In genomic region chr16:84495438-84495837, GRCm38 (mm10) we compare ENCODE assay signal across 9 mouse cellular contexts. TPM values are rescaled to one million over a fixed set of nuclear protein-coding genes. Genes with fewer than 3 reads are reported as not detected.
DNase-seq lines count a peak whose midpoint lies in the region; ATAC-seq and TF ChIP-seq lines count a peak whose summit lies in the region.
"Had no signal": no experiment of that assay in that cellular context is flagged by ENCODE, and none has a peak within 500 bp of the region (broad histone marks: within the 10 kb centered on the region; RNA-seq: fewer than 3 reads in every experiment).

No protein-coding gene starts in this region.

- H3K9me3 ChIP-seq in forebrain, embryonic 12.5 days: no peaks in the 10 kb centered on the region
- H3K9me3 ChIP-seq in forebrain, embryonic 10.5 days: no peaks in the 10 kb centered on the region
- H3K9me3 ChIP-seq in stomach, embryonic 16.5 days (replicated peaks; ENCODE audit: control insufficient read depth, low read length): no peaks in the 10 kb centered on the region

- no peak overlapping the region for H3K4me2 ChIP-seq in forebrain, embryonic 12.5 days
- 0 out of 2 replicates have a peak overlapping the region, but pooled peaks have one; percentile 17 for H3K4me2 ChIP-seq in stomach, embryonic 16.5 days (ENCODE audit: low read depth, low read length)

- no peaks in the 10 kb centered on the region for H3K27me3 ChIP-seq in forebrain, embryonic 12.5 days
- H3K27me3 ChIP-seq in forebrain, embryonic 10.5 days (ENCODE audit: poor library complexity, severe bottlenecking): no peaks in the 10 kb centered on the region
- H3K27me3 ChIP-seq in stomach, embryonic 16.5 days (ENCODE audit: control insufficient read depth, insufficient read depth, low read length): no peaks in the 10 kb centered on the region

- H3K4me1 ChIP-seq in forebrain, embryonic 12.5 days: no peaks in the 10 kb centered on the region
- H3K4me1 ChIP-seq in forebrain, embryonic 10.5 days: no peaks in the 10 kb centered on the region
- no peaks in the 10 kb centered on the region for H3K4me1 ChIP-seq in stomach, embryonic 16.5 days (ENCODE audit: control insufficient read depth, insufficient read depth, low read length)

- ATAC-seq in forebrain, embryonic 12.5 days (ENCODE audit: low FRiP score): peak; percentile 51; the same call in 1 of the 2 replicates
- no peak for ATAC-seq in stomach, embryonic 16.5 days (ENCODE audit: insufficient read depth, low FRiP score)

- WGBS in forebrain, embryonic 12.5 days: 49% methylated on average over 2 of the region's 2 CpGs
- WGBS in forebrain, embryonic 10.5 days: 74% methylated on average over 2 of the region's 2 CpGs
- WGBS in stomach, embryonic 16.5 days: 28% methylated on average over 2 of the region's 2 CpGs

- H3K27ac ChIP-seq in forebrain, embryonic 12.5 days: no peak overlapping the region
- H3K27ac ChIP-seq in forebrain, embryonic 10.5 days: no peak overlapping the region
- H3K27ac ChIP-seq in layer of hippocampus, adult 2 months: peak overlapping the region; percentile 29; the same call in 1 of the 2 replicates
- no peak overlapping the region for H3K27ac ChIP-seq in stomach, embryonic 16.5 days (ENCODE audit: low read length)

- DNase-seq in forebrain, embryonic 10.5 days (ENCODE audit: extremely low spot score, low spot score): no peak
- peak; percentile 19 for DNase-seq in right cerebral cortex, adult 18-20 months
- DNase-seq in right cerebral cortex, postnatal 25 days: no peak
- peak; percentile 17 to 62 for DNase-seq in layer of hippocampus, adult 2 months (ENCODE audit: low spot score in 2 of 2)
- no peak for DNase-seq in urinary bladder, postnatal 25 days (ENCODE audit: low spot score)
- DNase-seq in thymus, postnatal 4 days: no peak

- H3K9ac ChIP-seq in forebrain, embryonic 12.5 days: no peak overlapping the region
- H3K9ac ChIP-seq in stomach, embryonic 16.5 days (ENCODE audit: low read length): no peak overlapping the region

- peak; percentile 87 for TF ChIP-seq CTCF in layer of hippocampus, adult 2 months (conservative IDR thresholded peaks at IDR 0.05)

- H3K4me3 ChIP-seq in forebrain, embryonic 12.5 days (replicated peaks): no peak overlapping the region
- H3K4me3 ChIP-seq in forebrain, embryonic 10.5 days: no peak overlapping the region
- peak overlapping the region; percentile 42 for H3K4me3 ChIP-seq in layer of hippocampus, adult 2 months
- H3K4me3 ChIP-seq in stomach, embryonic 16.5 days (replicated peaks; ENCODE audit: low read length): no peak overlapping the region

- H3K36me3 ChIP-seq in forebrain, embryonic 12.5 days (replicated peaks): no peaks in the 10 kb centered on the region
- no peaks in the 10 kb centered on the region for H3K36me3 ChIP-seq in forebrain, embryonic 10.5 days (replicated peaks)
- no peaks in the 10 kb centered on the region for H3K36me3 ChIP-seq in stomach, embryonic 16.5 days (ENCODE audit: control insufficient read depth, insufficient read depth, low read length)

RNA-seq across cellular contexts. Expression of gene A730009L09Rik, which starts 19.5 kb away (rescaled TPM):
- not detected in 2 replicates for polyA plus RNA-seq in forebrain, embryonic 12.5 days (2016; fragmentation: Nextera tagmentation; extraction: Ambion mirVana)
- not detected in 2 replicates for polyA plus RNA-seq in forebrain, embryonic 10.5 days (2016; fragmentation: Nextera tagmentation; extraction: Ambion mirVana)
- 1 to 10 TPM in 1 of 2 experiments, under 1 TPM in 1; 0.23 to 1.5 TPM for total RNA-seq in layer of hippocampus, adult 2 months (2021)
- polyA plus RNA-seq in stomach, embryonic 16.5 days (2015; fragmentation: Nextera tagmentation; extraction: Ambion mirVana): not detected in 2 replicates
- polyA plus RNA-seq: neural tube, embryonic 14.5 days had no signal

Comparison
In these comparisons a context has a peak if more than half of its experiments do, and no peak if none do; other contexts are left out.
1. DNase-seq: peak in right cerebral cortex, adult 18-20 months (single experiment) and layer of hippocampus, adult 2 months (2 of 2); none in forebrain, embryonic 10.5 days (single experiment), right cerebral cortex, postnatal 25 days (single experiment), urinary bladder, postnatal 25 days (single experiment) and thymus, postnatal 4 days (single experiment).